Mouse (Mus musculus): ENCODE data around the gene AC131692.1. TPM values are rescaled to one million over a fixed set of nuclear protein-coding genes. Genes with fewer than 3 reads are reported as not detected.

The AC131692.1 gene
- polyA plus RNA-seq, 1 experiment: 0.68 TPM

DNA sequence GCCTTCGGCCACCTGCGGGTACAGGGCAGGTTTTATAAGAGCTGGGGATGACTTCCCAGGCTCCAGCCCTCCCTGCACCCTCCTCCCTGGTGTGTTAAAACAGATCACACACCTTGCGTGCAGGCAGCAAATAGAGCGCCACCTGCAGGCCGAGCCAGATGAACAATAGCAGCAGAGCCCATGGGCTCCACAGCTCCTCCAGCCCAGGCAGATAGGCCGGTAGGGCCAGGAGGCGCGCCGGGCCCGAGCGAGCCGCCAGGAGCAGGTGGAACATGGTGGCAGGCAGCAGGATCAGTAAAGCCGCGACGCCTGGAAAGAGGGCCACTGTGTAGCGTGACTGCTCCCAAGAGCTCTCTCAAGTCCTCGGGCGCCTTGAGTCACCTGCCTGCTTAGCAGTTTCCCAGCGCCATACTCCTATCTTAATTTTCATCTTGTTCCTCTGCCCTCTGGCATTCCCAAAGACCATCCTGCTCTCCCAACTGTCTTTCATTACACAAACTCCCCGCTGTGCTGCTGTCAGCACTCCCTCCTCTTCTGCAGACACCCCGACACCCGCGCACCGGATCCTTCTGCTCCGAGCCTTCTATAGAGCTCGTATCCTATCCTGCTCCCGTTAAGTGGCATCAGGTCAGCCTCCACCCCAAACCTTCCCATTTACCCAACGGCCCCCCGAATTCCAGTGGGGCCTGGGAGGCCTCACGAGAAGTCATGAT, 27.1 kb upstream of the AC131692.1 start:
- peak overlapping the region; percentile 56 for H3K4me3 ChIP-seq (ENCODE audit: insufficient read depth, low read length)
- TF ChIP-seq POLR2A (IDR thresholded peaks at IDR 0.05; ENCODE audit: low read depth, low read length) (no peak), CTCF (IDR thresholded peaks at IDR 0.05; ENCODE audit: borderline replicate concordance, insufficient read depth, low read length) (peak; percentile 91)
- 0 out of 2 replicates have a peak overlapping the region, but pooled peaks have one; percentile 1 for H3K27ac ChIP-seq (ENCODE audit: insufficient read depth, low read length)
- H3K4me1 ChIP-seq (ENCODE audit: control insufficient read depth, insufficient read depth, low read length): no peaks in the 10 kb centered on the region

- TF ChIP-seq POLR2A (IDR thresholded peaks at IDR 0.05; ENCODE audit: low read depth, low read length) (peak; percentile 70), CTCF (IDR thresholded peaks at IDR 0.05; ENCODE audit: borderline replicate concordance, insufficient read depth, low read length) (no peak)
- no peaks in the 10 kb centered on the region for H3K4me1 ChIP-seq (ENCODE audit: control insufficient read depth, insufficient read depth, low read length)
- 0 out of 2 replicates have a peak within 1 kb of the TSS, but pooled peaks have one; percentile 1 for H3K27ac ChIP-seq (ENCODE audit: insufficient read depth, low read length)
- peak within 1 kb of the TSS; percentile 56 for H3K4me3 ChIP-seq (ENCODE audit: insufficient read depth, low read length)
Measured at GRCm38 (mm10) chr19:6067724-6068415, 26.3 kb upstream of the AC131692.1 start, which contains the start of gene Tm7sf2. Tm7sf2 (minus strand) TSS chr19:6068373.

GRCm38 (mm10) chr19:6068951-6069350, 25.3 kb upstream of the AC131692.1 start:
- TF ChIP-seq CTCF (IDR thresholded peaks at IDR 0.05; ENCODE audit: borderline replicate concordance, insufficient read depth, low read length) (no peak), POLR2A (IDR thresholded peaks at IDR 0.05; ENCODE audit: low read depth, low read length) (no peak)
- no peak overlapping the region for H3K27ac ChIP-seq (ENCODE audit: insufficient read depth, low read length)
- no peaks in the 10 kb centered on the region for H3K4me1 ChIP-seq (ENCODE audit: control insufficient read depth, insufficient read depth, low read length)
- H3K4me3 ChIP-seq (ENCODE audit: insufficient read depth, low read length): no peak overlapping the region

GRCm38 (mm10) chr19:6069851-6070250, 24.4 kb upstream of the AC131692.1 start:
- no peak overlapping the region for H3K27ac ChIP-seq (ENCODE audit: insufficient read depth, low read length)
- TF ChIP-seq POLR2A (IDR thresholded peaks at IDR 0.05; ENCODE audit: low read depth, low read length) (no peak), CTCF (IDR thresholded peaks at IDR 0.05; ENCODE audit: borderline replicate concordance, insufficient read depth, low read length) (no peak)
- H3K4me3 ChIP-seq (ENCODE audit: insufficient read depth, low read length): no peak overlapping the region
- H3K4me1 ChIP-seq (ENCODE audit: control insufficient read depth, insufficient read depth, low read length): no peaks in the 10 kb centered on the region

DNA sequence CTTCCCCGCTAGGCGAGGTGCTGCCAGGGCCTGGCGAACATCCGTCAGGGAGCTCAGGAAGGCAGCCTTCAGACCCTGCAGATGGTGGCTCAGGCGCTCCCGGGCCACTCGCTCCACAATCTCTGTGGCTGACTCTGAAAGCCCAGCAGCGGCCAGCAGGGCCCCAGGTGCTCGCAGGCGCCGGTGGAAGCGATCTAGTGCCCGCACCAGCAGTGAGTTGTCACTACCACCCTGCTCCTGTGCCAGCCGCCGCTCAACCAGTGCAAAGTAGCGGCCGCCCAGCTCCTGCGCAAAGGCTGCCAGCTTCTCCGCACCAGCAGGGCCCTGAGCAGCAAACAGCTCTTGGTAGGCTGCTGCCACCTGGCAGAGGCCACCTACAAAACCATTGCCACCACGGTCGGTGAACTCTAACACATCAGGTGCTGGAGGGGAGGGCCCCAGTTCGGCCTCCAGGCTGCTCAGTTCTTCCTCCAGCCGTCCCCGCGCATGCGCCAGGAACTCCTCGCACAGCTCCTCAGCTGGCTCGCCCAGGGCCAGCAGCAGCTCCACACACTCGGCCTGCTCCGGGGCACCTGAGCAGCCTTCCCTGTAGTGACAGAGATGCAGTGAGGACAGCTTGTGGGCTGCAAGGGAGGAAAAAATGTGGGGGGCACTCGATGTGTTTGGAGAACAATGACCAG, 23.5 kb upstream of the AC131692.1 start:
- H3K4me3 ChIP-seq (ENCODE audit: insufficient read depth, low read length): no peak overlapping the region
- H3K4me1 ChIP-seq (ENCODE audit: control insufficient read depth, insufficient read depth, low read length): no peaks in the 10 kb centered on the region
- TF ChIP-seq POLR2A (IDR thresholded peaks at IDR 0.05; ENCODE audit: low read depth, low read length): no peak
- TF ChIP-seq CTCF (IDR thresholded peaks at IDR 0.05; ENCODE audit: borderline replicate concordance, insufficient read depth, low read length): no peak
- no peak overlapping the region for H3K27ac ChIP-seq (ENCODE audit: insufficient read depth, low read length)

DNA sequence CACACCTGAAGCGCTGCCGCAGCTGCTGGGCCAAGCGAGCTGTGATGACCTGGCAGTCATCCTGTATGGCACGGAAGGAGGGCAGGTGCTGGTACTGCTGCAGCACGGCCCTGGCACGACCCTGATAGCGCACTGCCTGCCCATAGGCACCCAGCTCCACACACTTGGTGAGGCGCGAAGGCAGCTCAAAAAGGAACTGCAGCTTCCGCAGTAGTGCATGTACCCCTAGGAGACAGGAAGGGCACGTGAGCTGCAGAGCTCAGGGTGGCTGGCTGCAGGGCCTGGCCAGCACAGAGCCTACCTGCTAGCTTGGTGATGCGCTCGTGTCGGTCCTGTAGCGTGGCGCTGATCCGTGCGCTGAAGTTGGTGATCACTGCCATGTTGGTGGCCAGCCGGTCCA, 23.0 kb upstream of the AC131692.1 start:
- TF ChIP-seq POLR2A (IDR thresholded peaks at IDR 0.05; ENCODE audit: low read depth, low read length) (no peak), CTCF (IDR thresholded peaks at IDR 0.05; ENCODE audit: borderline replicate concordance, insufficient read depth, low read length) (no peak)
- Histone ChIP-seq H3K4me1 (ENCODE audit: control insufficient read depth, insufficient read depth, low read length) (no peaks in the 10 kb centered on the region), H3K27ac (ENCODE audit: insufficient read depth, low read length) (no peak overlapping the region), H3K4me3 (ENCODE audit: insufficient read depth, low read length) (no peak overlapping the region)

DNA sequence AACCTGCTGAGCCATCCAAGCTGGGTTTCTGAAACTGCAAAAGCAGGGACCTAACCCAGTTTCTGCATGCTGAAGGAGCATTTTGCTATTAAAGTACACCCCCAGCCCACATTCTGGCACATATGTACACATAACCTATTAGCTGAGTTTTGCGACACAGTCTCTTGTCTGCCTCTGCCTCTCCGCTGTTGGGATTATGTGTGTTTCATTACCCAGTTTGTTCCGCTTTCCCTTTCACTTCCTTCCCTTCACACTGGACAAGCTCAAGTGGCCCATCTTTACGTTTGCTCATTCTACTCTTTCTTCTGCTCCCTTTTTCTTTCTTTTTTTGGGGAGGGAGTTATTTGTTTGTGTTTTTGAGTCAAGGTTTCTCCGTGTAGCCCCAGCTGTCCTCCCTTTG, 20.3 kb upstream of the AC131692.1 start:
- TF ChIP-seq POLR2A (IDR thresholded peaks at IDR 0.05; ENCODE audit: low read depth, low read length) (no peak), CTCF (IDR thresholded peaks at IDR 0.05; ENCODE audit: borderline replicate concordance, insufficient read depth, low read length) (no peak)

DNA sequence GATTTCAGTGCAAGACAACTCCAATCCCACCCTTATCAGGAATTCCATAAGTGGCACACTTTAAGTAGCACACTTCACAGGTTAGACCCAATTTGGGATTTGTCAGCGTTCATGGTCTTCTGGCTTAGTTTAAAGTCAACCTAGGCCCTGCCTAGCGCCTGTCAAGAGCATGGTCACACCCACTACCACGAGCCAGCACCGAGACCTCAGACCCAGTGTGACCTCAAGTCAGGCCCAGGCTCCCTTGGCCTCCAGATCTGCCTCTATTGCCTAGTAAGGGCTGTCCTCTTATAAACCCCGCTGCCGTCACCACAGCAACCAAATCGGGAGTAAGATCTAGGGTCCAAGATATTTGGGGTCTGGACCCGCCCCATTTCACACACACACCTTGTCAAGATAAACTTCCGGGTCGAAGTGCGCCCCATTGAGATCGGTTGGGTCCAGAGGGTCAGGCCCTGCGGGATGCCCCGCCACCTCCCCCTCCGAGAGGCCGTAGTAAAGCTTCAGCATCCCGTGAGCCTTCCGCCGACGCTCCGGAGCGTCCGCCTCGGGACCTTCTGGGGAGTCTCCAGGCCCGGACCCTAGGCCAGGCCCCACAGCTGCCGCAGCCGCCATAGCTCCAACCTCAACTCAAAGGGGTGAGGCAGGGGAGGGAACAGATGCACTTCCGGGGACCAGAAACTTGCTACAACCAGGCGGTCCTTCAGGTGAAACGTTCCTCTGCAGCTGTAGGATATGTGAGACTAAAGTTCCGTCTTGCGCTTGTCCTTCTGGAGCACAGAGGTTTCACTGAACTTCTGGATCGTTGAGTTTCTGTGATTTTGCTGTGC, 17.4 kb upstream of the AC131692.1 start, which contains the start of gene Vps51:
Vps51 (minus strand) TSS at position 668 of the 830 bp plus-strand sequence.
- TF ChIP-seq POLR2A (IDR thresholded peaks at IDR 0.05; ENCODE audit: low read depth, low read length): peak; percentile 50
- no peak for TF ChIP-seq CTCF (IDR thresholded peaks at IDR 0.05; ENCODE audit: borderline replicate concordance, insufficient read depth, low read length)
- peak within 1 kb of the TSS; percentile 62; the same call in 1 of the 2 replicates for H3K27ac ChIP-seq (ENCODE audit: insufficient read depth, low read length)
- peak within 1 kb of the TSS; percentile 64 for H3K4me3 ChIP-seq (ENCODE audit: insufficient read depth, low read length)
- no peaks in the 10 kb centered on the region for H3K4me1 ChIP-seq (ENCODE audit: control insufficient read depth, insufficient read depth, low read length)

More for the DNA sequence above, 20.3 kb upstream of the AC131692.1 start:
- Histone ChIP-seq H3K4me3 (ENCODE audit: insufficient read depth, low read length) (no peak overlapping the region), H3K4me1 (ENCODE audit: control insufficient read depth, insufficient read depth, low read length) (no peaks in the 10 kb centered on the region), H3K27ac (ENCODE audit: insufficient read depth, low read length) (no peak overlapping the region)

GRCm38 (mm10) chr19:6079983-6080480, 14.2 kb upstream of the AC131692.1 start, which contains the start of gene Tmem262:
Tmem262 (plus strand) TSS chr19:6080033.
- H3K4me3 ChIP-seq (ENCODE audit: insufficient read depth, low read length): no peak within 1 kb of the TSS
- TF ChIP-seq POLR2A (IDR thresholded peaks at IDR 0.05; ENCODE audit: low read depth, low read length) (no peak), CTCF (IDR thresholded peaks at IDR 0.05; ENCODE audit: borderline replicate concordance, insufficient read depth, low read length) (no peak)
- no peak within 1 kb of the TSS for H3K27ac ChIP-seq (ENCODE audit: insufficient read depth, low read length)
- H3K4me1 ChIP-seq (ENCODE audit: control insufficient read depth, insufficient read depth, low read length): peaks cover 4% of the 10 kb centered on the region; the same call in 1 of the 2 replicates
